Mouse (Mus musculus) heart, adult 2 months (tissue): Measurements from ENCODE around the gene Cspg4. TPM values are rescaled to one million over a fixed set of nuclear protein-coding genes. Genes with fewer than 3 reads are reported as not detected.

ENCODE experiments used
- DNase-seq, 2 experiments: peaks; one replicate each; pipeline ENCODE4 v3.0.0; 2021
- H3K27ac ChIP-seq: fragments of 200-600 bp; 2 replicates; pipeline ENCODE4 v1.8.1; 2022
- H3K27me3 ChIP-seq: fragments of 200-500 bp; 2 replicates; pipeline ENCODE4 v1.6.1; 2012; ENCODE audit warnings: mild to moderate bottlenecking, low read length, inconsistent platforms, mixed read lengths; ENCODE audit not compliant: control insufficient read depth, insufficient read depth
- H3K36me3 ChIP-seq: fragments of 200-500 bp; 2 replicates; pipeline ENCODE4 v1.6.1; 2012; ENCODE audit warnings: low read length, inconsistent platforms; ENCODE audit not compliant: control insufficient read depth, insufficient read depth
- H3K4me1 ChIP-seq: fragments of 200-500 bp; 2 replicates; pipeline ENCODE4 v1.6.1; 2011; ENCODE audit warnings: low read length; ENCODE audit not compliant: control insufficient read depth, insufficient read depth
- H3K4me3 ChIP-seq: fragments of 200-600 bp; 2 replicates; pipeline ENCODE4 v1.8.1; 2022
- H3K79me2 ChIP-seq: fragments of 200-500 bp; replicated peaks from 2 replicates; pipeline ENCODE4 v1.6.1; 2012; ENCODE audit warnings: mild to moderate bottlenecking, inconsistent platforms, low read length, moderate library complexity, mixed read lengths; ENCODE audit not compliant: control insufficient read depth, insufficient read depth
- H3K9ac ChIP-seq: fragments of 200-500 bp; 2 replicates; pipeline ENCODE4 v1.6.1; 2012; ENCODE audit warnings: low read depth, mild to moderate bottlenecking, control low read depth, inconsistent platforms, low read length, mixed read lengths
- CTCF ChIP-seq: fragments of 200-600 bp; IDR thresholded peaks from 2 replicates; pipeline ENCODE4 v1.8.1; 2022; ENCODE audit warnings: antibody characterized with exemption, mild to moderate bottlenecking, moderate library complexity
- EP300 ChIP-seq: fragments of 200-500 bp; IDR thresholded peaks from 2 replicates; pipeline ENCODE4 v1.6.1; 2011; ENCODE audit warnings: low read depth, low read length, control low read depth; ENCODE audit not compliant: insufficient read depth
- POLR2A ChIP-seq: fragments of 200-500 bp; IDR thresholded peaks from 2 replicates; pipeline ENCODE4 v1.6.1; 2011; ENCODE audit warnings: mild to moderate bottlenecking, low read depth, low read length, control low read depth; ENCODE audit not compliant: insufficient read depth
- WGBS: fragments of 180-500 bp; shearing (Covaris S2); methylation state at CpG from one replicate; pipeline ENCODE4 v1.1.7; 2018; 5-methylcytosine and 5-hydroxymethylcytosine counted together
- intact Hi-C: fragments of 180-260 bp; cut with DNase I; formaldehyde crosslinking; loops from one replicate; pipeline ENCODE4 v1.15.1; 2025
- long read RNA-seq: library from polyadenylated mRNA; stranded (forward); transcript quantifications from one replicate; pipeline ENCODE4 v2.0.0, GENCODE M21; 2021
- polyA plus RNA-seq: library from polyadenylated mRNA; depleted of rRNA; stranded (reverse); fragments of >200 nt; gene quantifications from 2 replicates; pipeline ENCODE4 v1.2.3, GENCODE M21; 2012; rRNA removed
- total RNA-seq, 2 experiments: library from RNA; stranded (reverse); gene quantifications; 2 replicates each; pipeline ENCODE4 v1.2.3; 2021

Gene Cspg4
- total RNA-seq (10 to 100 TPM; 12.7 to 13.7 TPM), polyA plus RNA-seq (15.7 and 17.1 TPM in 2 replicates)
- long read RNA-seq, partial matches to known transcripts, result 3 of 12 reads
- long read RNA-seq, other reads (novel, unspliced or antisense), result 9 of 12 reads

GRCm38 (mm10) chr9:56864832-56865231 lies at the start of gene Cspg4:
Gene Cspg4 (plus strand): TSS chr9:56865033.
- H3K27me3 ChIP-seq, result no peaks in the 10 kb centered on the region
- H3K9ac ChIP-seq, result peak within 1 kb of the TSS; percentile 62
- H3K4me1 ChIP-seq, result peaks cover 9% of the 10 kb centered on the region
- TF ChIP-seq POLR2A (peak; percentile 85), EP300 (no peak), CTCF (no peak)
- H3K4me3 ChIP-seq, result peak within 1 kb of the TSS; percentile 57
- intact Hi-C loops, result no loop called here
- 3% methylated on average over 24 of the region's 24 CpGs for WGBS
- no peaks in the 10 kb centered on the region for H3K79me2 ChIP-seq
- no peaks in the 10 kb centered on the region for H3K36me3 ChIP-seq
- peak; percentile 77 to 79 for DNase-seq
- peak within 1 kb of the TSS; percentile 72 for H3K27ac ChIP-seq

DNA sequence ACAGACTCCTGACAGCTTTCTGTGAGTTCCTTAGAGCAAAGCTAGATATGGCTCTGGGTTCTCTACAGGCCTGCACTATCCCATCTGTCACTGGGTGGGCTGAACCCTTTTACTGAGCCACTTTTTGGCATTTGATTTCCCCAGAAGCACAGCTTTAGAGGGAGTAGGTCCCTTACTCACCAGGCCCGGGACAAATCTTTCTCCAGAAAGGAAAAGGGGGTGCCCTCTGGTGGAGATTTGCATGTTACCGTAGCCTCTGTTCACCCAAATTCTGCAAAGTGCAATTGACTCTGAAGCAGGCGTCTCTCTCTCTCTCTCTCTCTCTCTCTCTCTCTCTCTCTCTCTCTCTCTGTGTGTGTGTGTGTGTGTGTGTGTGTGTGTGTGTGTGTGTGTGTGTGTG lies 39.9 kb upstream of the Cspg4 start:
- WGBS, result 18% methylated on average over 3 of the region's 3 CpGs
- H3K79me2 ChIP-seq, result no peaks in the 10 kb centered on the region
- no peaks in the 10 kb centered on the region for H3K4me1 ChIP-seq
- no peak overlapping the region for H3K27ac ChIP-seq
- intact Hi-C loops, result loop anchor here (10.0 kb wide), 1 partner anchor 100 kb away; no protein-coding TSS in a partner anchor
- H3K9ac ChIP-seq, result no peak overlapping the region
- TF ChIP-seq CTCF (peak; percentile 63), EP300 (no peak)
- no peak for DNase-seq
- no peaks in the 10 kb centered on the region for H3K36me3 ChIP-seq
- no peak overlapping the region for H3K4me3 ChIP-seq
- H3K27me3 ChIP-seq, result no peaks in the 10 kb centered on the region

GRCm38 (mm10) chr9:56825476-56826213 lies 39.2 kb upstream of the Cspg4 start:
- WGBS, result 32% methylated on average over 21 of the region's 21 CpGs
- no peak overlapping the region for H3K27ac ChIP-seq
- H3K4me1 ChIP-seq, result no peaks in the 10 kb centered on the region
- H3K36me3 ChIP-seq, result no peaks in the 10 kb centered on the region
- intact Hi-C loops, result loop anchor here (10.0 kb wide), 1 partner anchor 101 kb away; no protein-coding TSS in a partner anchor
- no peak overlapping the region for H3K9ac ChIP-seq
- no peak for DNase-seq
- H3K27me3 ChIP-seq, result no peaks in the 10 kb centered on the region
- no peak for TF ChIP-seq CTCF
- no peak for TF ChIP-seq EP300
- no peak for TF ChIP-seq POLR2A
- no peak overlapping the region for H3K4me3 ChIP-seq
- H3K79me2 ChIP-seq, result no peaks in the 10 kb centered on the region

GRCm38 (mm10) chr9:56828146-56828545 lies 36.7 kb upstream of the Cspg4 start:
- DNase-seq, result no peak
- Histone ChIP-seq H3K27me3 (no peaks in the 10 kb centered on the region), H3K36me3 (no peaks in the 10 kb centered on the region), H3K79me2 (no peaks in the 10 kb centered on the region), H3K9ac (no peak overlapping the region), H3K4me1 (no peaks in the 10 kb centered on the region), H3K4me3 (no peak overlapping the region), H3K27ac (no peak overlapping the region)
- 53% methylated on average over 9 of the region's 9 CpGs for WGBS
- intact Hi-C loops, result loop anchor here (10.0 kb wide), 1 partner anchor 103 kb away; no protein-coding TSS in a partner anchor
- TF ChIP-seq CTCF (no peak), POLR2A (no peak), EP300 (no peak)

DNA sequence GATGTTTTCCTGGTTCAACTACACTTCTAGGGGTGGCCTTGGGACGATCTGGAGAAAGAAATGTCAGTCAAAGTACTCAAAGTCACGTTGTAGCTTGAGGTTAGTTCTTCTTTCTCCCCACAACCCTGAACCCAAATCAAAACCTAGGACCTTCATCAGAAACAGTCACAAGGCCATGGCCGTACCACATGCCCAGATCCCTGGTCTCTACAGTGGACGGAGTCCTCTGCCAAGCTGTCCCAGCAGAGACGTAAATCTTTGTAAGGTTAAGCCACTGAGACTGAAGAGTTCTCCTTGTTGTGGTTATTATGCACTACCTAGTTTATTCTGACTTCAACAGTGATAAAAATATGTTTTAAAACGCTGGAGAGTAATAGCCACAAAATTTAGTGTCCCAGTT lies 36.0 kb upstream of the Cspg4 start:
- Histone ChIP-seq H3K79me2 (no peaks in the 10 kb centered on the region), H3K27me3 (no peaks in the 10 kb centered on the region), H3K4me3 (no peak overlapping the region), H3K9ac (no peak overlapping the region), H3K4me1 (no peaks in the 10 kb centered on the region), H3K27ac (no peak overlapping the region), H3K36me3 (no peaks in the 10 kb centered on the region)
- intact Hi-C loops, result loop anchor here (10.0 kb wide), 1 partner anchor 104 kb away; no protein-coding TSS in a partner anchor
- WGBS, result 86% methylated on average over 6 of the region's 6 CpGs
- TF ChIP-seq CTCF (no peak), POLR2A (no peak), EP300 (no peak)
- no peak for DNase-seq

- H3K4me3 ChIP-seq, result no peak overlapping the region
- H3K9ac ChIP-seq, result no peak overlapping the region
- no peaks in the 10 kb centered on the region for H3K79me2 ChIP-seq
- H3K4me1 ChIP-seq, result no peaks in the 10 kb centered on the region; the same call in 1 of the 2 replicates
- no peaks in the 10 kb centered on the region for H3K27me3 ChIP-seq
- intact Hi-C loops, result no loop called here
- TF ChIP-seq EP300, result no peak
- no peak for TF ChIP-seq CTCF
- no peak for TF ChIP-seq POLR2A
- no peak overlapping the region for H3K27ac ChIP-seq
- 48% methylated on average over 4 of the region's 4 CpGs for WGBS
- DNase-seq, result no peak
- no peaks in the 10 kb centered on the region for H3K36me3 ChIP-seq
Observed at GRCm38 (mm10) chr9:56830162-56830561, 34.7 kb upstream of the Cspg4 start.
